Mouse (Mus musculus) liver, adult 2 months (tissue): ENCODE measurements around the gene Kif17. TPM values are rescaled to one million over a fixed set of nuclear protein-coding genes. Genes with fewer than 3 reads are reported as not detected.
A peak's percentile ranks its signal among the peaks of the same experiment; 100 is the strongest.

Experiments used
- DNase-seq: peaks from one replicate; pipeline ENCODE4 v3.0.0-alpha.2; 2011; ENCODE audit warnings: low read depth, low spot score; ENCODE audit errors: extremely low read depth
- H3K27ac ChIP-seq: fragments of 200-500 bp; replicated peaks from 2 replicates; pipeline ENCODE4 v1.5.1; 2012; ENCODE audit warnings: low read depth, mild to moderate bottlenecking, control low read depth, inconsistent platforms, low read length; ENCODE audit not compliant: insufficient read depth
- H3K27me3 ChIP-seq: fragments of 200-500 bp; 2 replicates; pipeline ENCODE4 v1.6.1; 2012; ENCODE audit warnings: mild to moderate bottlenecking, moderate library complexity, low read length, inconsistent platforms; ENCODE audit not compliant: control insufficient read depth, insufficient read depth
- H3K36me3 ChIP-seq: fragments of 200-500 bp; 2 replicates; pipeline ENCODE4 v1.6.1; 2012; ENCODE audit warnings: low read length, inconsistent platforms; ENCODE audit not compliant: control insufficient read depth, insufficient read depth
- H3K4me1 ChIP-seq: fragments of 200-500 bp; 2 replicates; pipeline ENCODE4 v1.6.1; 2011; ENCODE audit warnings: low read length; ENCODE audit not compliant: control insufficient read depth, insufficient read depth
- H3K4me3 ChIP-seq: fragments of 200-500 bp; 2 replicates; pipeline ENCODE4 v1.5.1; 2011; ENCODE audit warnings: low read depth, mild to moderate bottlenecking, control low read depth, low read length, moderate library complexity; ENCODE audit not compliant: insufficient read depth
- H3K79me2 ChIP-seq: fragments of 200-500 bp; 2 replicates; pipeline ENCODE4 v1.6.1; 2012; ENCODE audit warnings: inconsistent platforms, mild to moderate bottlenecking, low read length, moderate library complexity; ENCODE audit not compliant: control insufficient read depth, insufficient read depth
- H3K9ac ChIP-seq: fragments of 200-500 bp; 2 replicates; pipeline ENCODE4 v1.6.1; 2012; ENCODE audit warnings: low read depth, mild to moderate bottlenecking, control low read depth, inconsistent platforms, low read length
- CTCF ChIP-seq: fragments of 200-500 bp; IDR thresholded peaks from 2 replicates; pipeline ENCODE4 v1.5.1; 2011; ENCODE audit warnings: low read depth, low read length, control low read depth
- POLR2A ChIP-seq: fragments of 200-500 bp; IDR thresholded peaks from 2 replicates; pipeline ENCODE4 v1.6.1; 2011; ENCODE audit warnings: low read length, control low read depth; ENCODE audit not compliant: insufficient read depth; ENCODE audit errors: extremely low read depth
- WGBS: fragments of 180-500 bp; shearing (Covaris S2); methylation state at CpG from one replicate; pipeline ENCODE4 v1.1.7; 2018; 5-methylcytosine and 5-hydroxymethylcytosine counted together
- polyA plus RNA-seq: library from polyadenylated mRNA; depleted of rRNA; stranded (reverse); fragments of >200 nt; gene quantifications from 2 replicates; pipeline ENCODE4 v1.2.3, GENCODE M21; 2012
- total RNA-seq: library from RNA; depleted of rRNA; stranded (reverse); fragments of >200 nt; gene quantifications from 2 replicates; pipeline ENCODE4 v1.2.3, GENCODE M21; 2014

Kif17 gene
- total and polyA plus RNA-seq, 2 experiments: under 0.01 to 0.06 TPM

GRCm38 (mm10) chr4:138220761-138221160, 29.5 kb upstream of the Kif17 start:
- WGBS: 21% methylated on average over 7 of the region's 7 CpGs
- H3K79me2 ChIP-seq: peaks cover 20% of the 10 kb centered on the region
- no peak overlapping the region for H3K4me3 ChIP-seq
- no peak overlapping the region for H3K9ac ChIP-seq
- H3K4me1 ChIP-seq: peaks cover 21% of the 10 kb centered on the region
- H3K27me3 ChIP-seq: no peaks in the 10 kb centered on the region
- no peak overlapping the region for H3K27ac ChIP-seq
- peaks cover 34% of the 10 kb centered on the region for H3K36me3 ChIP-seq
- TF ChIP-seq POLR2A (no peak), CTCF (no peak)
- peak; percentile 52 for DNase-seq

- no peak overlapping the region for H3K27ac ChIP-seq
- TF ChIP-seq CTCF (no peak), POLR2A (no peak)
- 72% methylated on average over 5 of the region's 5 CpGs for WGBS
- H3K27me3 ChIP-seq: no peaks in the 10 kb centered on the region
- H3K4me1 ChIP-seq: peaks cover 20% of the 10 kb centered on the region
- H3K9ac ChIP-seq: no peak overlapping the region
- DNase-seq: no peak
- peaks cover 39% of the 10 kb centered on the region for H3K36me3 ChIP-seq
- H3K79me2 ChIP-seq: peaks cover 20% of the 10 kb centered on the region
- no peak overlapping the region for H3K4me3 ChIP-seq
Measured at GRCm38 (mm10) chr4:138221406-138221805, 28.8 kb upstream of the Kif17 start.

- Histone ChIP-seq H3K4me1 (peaks cover 20% of the 10 kb centered on the region), H3K9ac (no peak overlapping the region), H3K36me3 (peaks cover 46% of the 10 kb centered on the region), H3K27ac (no peak overlapping the region), H3K4me3 (no peak overlapping the region), H3K27me3 (no peaks in the 10 kb centered on the region), H3K79me2 (peaks cover 17% of the 10 kb centered on the region)
- 88% methylated on average over 5 of the region's 5 CpGs for WGBS
- DNase-seq: no peak
- TF ChIP-seq POLR2A: no peak
- TF ChIP-seq CTCF: no peak
Measured at GRCm38 (mm10) chr4:138222396-138222795, 27.8 kb upstream of the Kif17 start.

- Histone ChIP-seq H3K9ac (no peak overlapping the region), H3K4me1 (peaks cover 13% of the 10 kb centered on the region), H3K4me3 (no peak overlapping the region), H3K27ac (no peak overlapping the region), H3K36me3 (peaks cover 56% of the 10 kb centered on the region), H3K27me3 (no peaks in the 10 kb centered on the region), H3K79me2 (peaks cover 15% of the 10 kb centered on the region; the same call in 1 of the 2 replicates)
- TF ChIP-seq POLR2A (no peak), CTCF (no peak)
- DNase-seq: no peak
- WGBS: 88% methylated on average over 10 of the region's 10 CpGs
Measured at GRCm38 (mm10) chr4:138223623-138224022, 26.6 kb upstream of the Kif17 start.

GRCm38 (mm10) chr4:138246756-138247665, 3.2 kb upstream of the Kif17 start:
- H3K9ac ChIP-seq: no peak overlapping the region
- TF ChIP-seq CTCF (no peak), POLR2A (no peak)
- H3K4me1 ChIP-seq: no peaks in the 10 kb centered on the region
- DNase-seq: no peak
- H3K27me3 ChIP-seq: peaks cover 8% of the 10 kb centered on the region; the same call in 1 of the 2 replicates
- no peak overlapping the region for H3K27ac ChIP-seq
- H3K79me2 ChIP-seq: no peaks in the 10 kb centered on the region
- WGBS: 84% methylated on average over 27 of the region's 27 CpGs
- H3K36me3 ChIP-seq: peaks cover 26% of the 10 kb centered on the region
- no peak overlapping the region for H3K4me3 ChIP-seq

- Histone ChIP-seq H3K4me3 (no peak overlapping the region), H3K79me2 (no peaks in the 10 kb centered on the region), H3K4me1 (no peaks in the 10 kb centered on the region), H3K36me3 (no peaks in the 10 kb centered on the region), H3K27me3 (peaks cover 8% of the 10 kb centered on the region; the same call in 1 of the 2 replicates), H3K9ac (no peak overlapping the region), H3K27ac (no peak overlapping the region)
- 6% methylated on average over 14 of the region's 14 CpGs for WGBS
- no peak for DNase-seq
- TF ChIP-seq CTCF: no peak
- TF ChIP-seq POLR2A: no peak
Measured at GRCm38 (mm10) chr4:138251819-138252218, 1.6 kb downstream of the Kif17 start.
